Comparison of ENCODE assay signal across 24 mouse cellular contexts in the genomic region with DNA sequence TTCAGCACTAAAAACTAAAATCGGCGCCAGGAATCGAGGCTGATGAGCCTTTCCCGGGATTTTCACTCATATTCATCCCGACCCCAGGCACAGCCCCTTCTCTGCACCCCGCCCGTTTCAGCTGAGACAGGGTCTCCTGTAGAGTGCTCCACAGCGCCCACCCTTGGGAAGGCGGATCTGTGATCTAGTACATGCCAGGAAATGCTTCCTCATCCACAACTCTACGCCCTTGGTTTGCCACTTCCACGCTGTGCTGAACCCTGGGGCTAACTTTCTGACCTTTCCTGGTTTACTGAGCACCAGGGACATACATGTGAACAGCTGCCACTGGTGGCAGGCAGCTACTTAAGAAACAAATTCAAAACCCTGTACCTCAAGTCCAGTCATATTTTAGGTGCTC. TPM values are rescaled to one million over a fixed set of nuclear protein-coding genes. Genes with fewer than 3 reads are reported as not detected.
DNase-seq lines count a peak whose midpoint lies in the region; ATAC-seq lines count a peak whose summit lies in the region.
"Had no signal": no experiment of that assay in that cellular context is flagged by ENCODE, and none has a peak within 500 bp of the region (broad histone marks: within the 10 kb centered on the region; RNA-seq: fewer than 3 reads in every experiment).

No protein-coding gene starts in this region.

- 0 out of 2 replicates have a peak overlapping the region, but pooled peaks have one; percentile 7 for H3K4me2 ChIP-seq in heart, embryonic 15.5 days
- H3K4me2 ChIP-seq: stomach, embryonic 15.5 days had no signal

- no peak overlapping the region for H3K4me3 ChIP-seq in heart, embryonic 15.5 days
- H3K4me3 ChIP-seq: midbrain, embryonic 10.5 days; stomach, embryonic 15.5 days had no signal

- peaks cover 12% of the 10 kb centered on the region; the same call in 1 of the 2 replicates for H3K36me3 ChIP-seq in heart, embryonic 15.5 days
- H3K36me3 ChIP-seq: stomach, embryonic 15.5 days had no signal

- no peak for ATAC-seq in heart, embryonic 15.5 days (replicated peaks; ENCODE audit: insufficient number of reproducible peaks, insufficient read depth, low FRiP score, low read depth)
- ATAC-seq: activated CD4-positive, CD25-positive, alpha-beta regulatory T cell, adult 4 months; forebrain, embryonic 16.5 days; hindbrain, embryonic 16.5 days; intestine, postnatal 0 days had no signal

- peak; percentile 14 for DNase-seq in gastrocnemius, postnatal 25 days
- no peak for DNase-seq in gastrocnemius, postnatal 36 days
- DNase-seq in heart, postnatal 4 days, result no peak
- peak; percentile 36 for DNase-seq in kidney, postnatal 10 days
- DNase-seq in kidney, adult 9 months, result no peak
- peak; percentile 53 for DNase-seq in R1 (ENCODE audit: low read depth, low spot score)
- DNase-seq in spleen, postnatal 4 days (ENCODE audit: low spot score in 2 of 2), result no peak
- DNase-seq: adrenal gland, postnatal 14 days; B cell, adult 2 months; cerebellum, adult 9-11 months; layer of hippocampus, adult 9-11 months; right cerebral cortex, postnatal 14 days; spleen, adult 18-20 months; thymus, adult 18-20 months; thymus, postnatal 4 days had no signal

- H3K4me1 ChIP-seq in heart, embryonic 15.5 days (replicated peaks), result peaks cover 54% of the 10 kb centered on the region
- H3K4me1 ChIP-seq: stomach, embryonic 15.5 days had no signal

- H3K9me3 ChIP-seq in heart, embryonic 15.5 days (replicated peaks), result no peaks in the 10 kb centered on the region
- H3K9me3 ChIP-seq: midbrain, embryonic 10.5 days; stomach, embryonic 15.5 days had no signal

- H3K27ac ChIP-seq in heart, embryonic 15.5 days, result peak overlapping the region; percentile 36; the same call in 1 of the 2 replicates
- H3K27ac ChIP-seq: liver, embryonic 14.5 days; macrophage; midbrain, embryonic 10.5 days; stomach, embryonic 15.5 days had no signal

- no peak overlapping the region for H3K9ac ChIP-seq in heart, embryonic 15.5 days
- H3K9ac ChIP-seq: liver, embryonic 14.5 days; stomach, embryonic 15.5 days had no signal

- intact Hi-C loops in gastrocnemius, postnatal 36 days (cut with DNase I), result loop anchor here (5.0 to 10.0 kb wide), 2 partner anchors 196 to 219 kb away; no protein-coding TSS in a partner anchor

- 79% methylated on average over 11 of the region's 11 CpGs for WGBS in heart, embryonic 15.5 days

- no peaks in the 10 kb centered on the region for H3K27me3 ChIP-seq in heart, embryonic 15.5 days
- H3K27me3 ChIP-seq: stomach, embryonic 15.5 days had no signal

RNA-seq across cellular contexts. Expression of gene Nudt4, which starts 8.1 kb away (rescaled TPM):
- total RNA-seq in gastrocnemius, postnatal 25 days (2021), result 100 to 1,000 TPM; 179 to 274 TPM
- total RNA-seq in gastrocnemius, postnatal 36 days (2021), result 100 to 1,000 TPM; 190 to 259 TPM
- 68.7 and 71.6 TPM in 2 replicates for polyA plus RNA-seq in heart, embryonic 15.5 days (2015; fragmentation: Nextera tagmentation; extraction: Ambion mirVana)
- 100 to 1,000 TPM; 201 to 218 TPM for total RNA-seq in heart, postnatal 4 days (2021)

RNA-seq across cellular contexts. Expression of gene Ube2n, which starts 40.9 kb away (rescaled TPM):
- total RNA-seq in gastrocnemius, postnatal 25 days (2021), result 10 to 100 TPM; 66.4 to 73.6 TPM
- 10 to 100 TPM; 60.4 to 65.8 TPM for total RNA-seq in gastrocnemius, postnatal 36 days (2021)
- polyA plus RNA-seq in heart, embryonic 15.5 days (2015; fragmentation: Nextera tagmentation; extraction: Ambion mirVana), result 231 and 245 TPM in 2 replicates
- 100 to 1,000 TPM; 143 to 146 TPM for total RNA-seq in heart, postnatal 4 days (2021)

RNA-seq across cellular contexts. Expression of gene Mrpl42, which starts 54.1 kb away (rescaled TPM):
- total RNA-seq in gastrocnemius, postnatal 25 days (2021), result 100 to 1,000 TPM; 285 to 318 TPM
- 100 to 1,000 TPM; 298 to 322 TPM for total RNA-seq in gastrocnemius, postnatal 36 days (2021)
- polyA plus RNA-seq in heart, embryonic 15.5 days (2015; fragmentation: Nextera tagmentation; extraction: Ambion mirVana), result 484 and 664 TPM in 2 replicates
- 100 to 1,000 TPM; 284 to 300 TPM for total RNA-seq in heart, postnatal 4 days (2021)

Comparison
In these comparisons a context has a peak if more than half of its experiments do, and no peak if none do; other contexts are left out.
1. DNase-seq: peak in gastrocnemius, postnatal 25 days (single experiment), kidney, postnatal 10 days (single experiment) and R1 (single experiment); none in gastrocnemius, postnatal 36 days (0 of 2), heart, postnatal 4 days (single experiment), kidney, adult 9 months (single experiment) and spleen, postnatal 4 days (0 of 2).